Mouse (Mus musculus) hindbrain, embryonic 11.5 days (tissue): ENCODE measurements at regions not wholly inside any gene's neighbourhood (a gene's known extent, or its start where the extent isn't known, plus 50 kb on each side); places are given as distances from the start of the nearest gene placed in this dataset.

Experiments used
- ATAC-seq: fragments of 200-750 bp; cut with Nextera tagmentation; 2 replicates; pipeline ENCODE4 v1.8.0; 2017; ENCODE audit warnings: mild to moderate bottlenecking, moderate TSS enrichment, moderate library complexity; ENCODE audit not compliant: low FRiP score
- DNase-seq: peaks from one replicate; pipeline ENCODE4 v3.0.0-alpha.2; 2015; ENCODE audit warnings: low spot score
- H3K27ac ChIP-seq: fragments of 300-500 bp; sonication (generic); 2 replicates; pipeline ENCODE4 v1.5.1; 2014; ENCODE audit warnings: mild to moderate bottlenecking, low read depth, low read length
- H3K27me3 ChIP-seq: fragments of 300-500 bp; sonication (generic); 2 replicates; pipeline ENCODE4 v1.6.1; 2014; ENCODE audit warnings: mild to moderate bottlenecking, low read length, moderate library complexity, mixed read lengths; ENCODE audit not compliant: control insufficient read depth, insufficient read depth
- H3K36me3 ChIP-seq: fragments of 300-500 bp; sonication (generic); 2 replicates; pipeline ENCODE4 v1.6.1; 2014; ENCODE audit warnings: mild to moderate bottlenecking, low read length, moderate library complexity, mixed read lengths; ENCODE audit not compliant: control insufficient read depth, insufficient read depth
- H3K4me1 ChIP-seq: fragments of 300-500 bp; sonication (generic); replicated peaks from 2 replicates; pipeline ENCODE4 v1.6.1; 2014; ENCODE audit warnings: low read length, mixed read lengths; ENCODE audit not compliant: control insufficient read depth, insufficient read depth
- H3K4me2 ChIP-seq: fragments of 300-500 bp; sonication (generic); replicated peaks from 2 replicates; pipeline ENCODE4 v1.6.1; 2014; ENCODE audit warnings: mild to moderate bottlenecking, low read depth, low read length
- H3K4me3 ChIP-seq: fragments of 300-500 bp; sonication (generic); 2 replicates; pipeline ENCODE4 v1.5.1; 2014; ENCODE audit warnings: low read depth, low read length
- H3K9ac ChIP-seq: fragments of 300-500 bp; sonication (generic); 2 replicates; pipeline ENCODE4 v1.6.1; 2014; ENCODE audit warnings: low read depth, low read length
- H3K9me3 ChIP-seq: fragments of 300-500 bp; sonication (generic); 2 replicates; pipeline ENCODE4 v1.6.1; 2016; ENCODE audit warnings: low read length; ENCODE audit not compliant: control insufficient read depth
- WGBS: fragments of 180-500 bp; shearing (Covaris S2); extraction: QIAGEN DNeasy Blood & Tissue Kit; methylation state at CpG from one replicate; pipeline ENCODE4 v1.1.7; 2014; 5-methylcytosine and 5-hydroxymethylcytosine counted together

- Histone ChIP-seq H3K27me3 (no peaks in the 10 kb centered on the region), H3K27ac (no peak overlapping the region), H3K4me2 (no peak overlapping the region), H3K9ac (no peak overlapping the region), H3K4me1 (no peaks in the 10 kb centered on the region), H3K4me3 (no peak overlapping the region), H3K9me3 (no peaks in the 10 kb centered on the region), H3K36me3 (no peaks in the 10 kb centered on the region)
- no peak for ATAC-seq
- DNase-seq = no peak
- 78% methylated on average over 1 of the region's 1 CpGs for WGBS
Observed at GRCm38 (mm10) chr6:7306956-7307355, 247.7 kb upstream of the Tac1 start.

GRCm38 (mm10) chr6:7313496-7313895, 241.2 kb upstream of the Tac1 start:
- H3K4me1 ChIP-seq = no peaks in the 10 kb centered on the region
- 90% methylated on average over 3 of the region's 3 CpGs for WGBS
- DNase-seq (no peak), ATAC-seq (no peak)
- H3K4me3 ChIP-seq = no peak overlapping the region
- no peak overlapping the region for H3K27ac ChIP-seq
- no peaks in the 10 kb centered on the region for H3K36me3 ChIP-seq
- no peaks in the 10 kb centered on the region for H3K9me3 ChIP-seq
- H3K27me3 ChIP-seq = no peaks in the 10 kb centered on the region
- no peak overlapping the region for H3K4me2 ChIP-seq
- no peak overlapping the region for H3K9ac ChIP-seq

GRCm38 (mm10) chr6:7326974-7327373, 227.7 kb upstream of the Tac1 start:
- Histone ChIP-seq H3K4me3 (no peak overlapping the region), H3K4me2 (no peak overlapping the region), H3K36me3 (no peaks in the 10 kb centered on the region), H3K9ac (no peak overlapping the region), H3K27me3 (no peaks in the 10 kb centered on the region), H3K27ac (no peak overlapping the region), H3K9me3 (no peaks in the 10 kb centered on the region), H3K4me1 (no peaks in the 10 kb centered on the region)
- ATAC-seq = no peak
- no peak for DNase-seq
- 56% methylated on average over 4 of the region's 4 CpGs for WGBS

- H3K4me2 ChIP-seq = no peak overlapping the region
- DNase-seq (no peak), ATAC-seq (no peak)
- no peak overlapping the region for H3K9ac ChIP-seq
- no peak overlapping the region for H3K4me3 ChIP-seq
- H3K4me1 ChIP-seq = no peaks in the 10 kb centered on the region
- no peaks in the 10 kb centered on the region for H3K36me3 ChIP-seq
- 75% methylated on average over 2 of the region's 2 CpGs for WGBS
- H3K9me3 ChIP-seq = no peaks in the 10 kb centered on the region
- no peak overlapping the region for H3K27ac ChIP-seq
- no peaks in the 10 kb centered on the region for H3K27me3 ChIP-seq
Observed at GRCm38 (mm10) chr6:7356634-7357033, 198.0 kb upstream of the Tac1 start.

- Histone ChIP-seq H3K4me1 (no peaks in the 10 kb centered on the region), H3K4me2 (no peak overlapping the region), H3K27ac (no peak overlapping the region), H3K36me3 (no peaks in the 10 kb centered on the region), H3K4me3 (no peak overlapping the region), H3K9ac (no peak overlapping the region), H3K9me3 (no peaks in the 10 kb centered on the region), H3K27me3 (no peaks in the 10 kb centered on the region)
- DNase-seq = no peak
- whole genome bisulfite sequencing = 87% methylated on average over 1 of the region's 1 CpGs
- ATAC-seq = no peak
Observed at GRCm38 (mm10) chr6:7367166-7367565, 187.5 kb upstream of the Tac1 start.

GRCm38 (mm10) chr6:7374629-7375028, 180.1 kb upstream of the Tac1 start:
- H3K27me3 ChIP-seq = no peaks in the 10 kb centered on the region
- ATAC-seq (peak; percentile 83), DNase-seq (peak; percentile 23)
- H3K9ac ChIP-seq = no peak overlapping the region
- H3K9me3 ChIP-seq = no peaks in the 10 kb centered on the region
- WGBS = 55% methylated on average over 4 of the region's 4 CpGs
- no peak overlapping the region for H3K27ac ChIP-seq
- H3K4me1 ChIP-seq = no peaks in the 10 kb centered on the region
- H3K36me3 ChIP-seq = no peaks in the 10 kb centered on the region
- no peak overlapping the region for H3K4me3 ChIP-seq
- H3K4me2 ChIP-seq = no peak overlapping the region

- H3K36me3 ChIP-seq = no peaks in the 10 kb centered on the region
- H3K27me3 ChIP-seq = no peaks in the 10 kb centered on the region
- H3K9me3 ChIP-seq = no peaks in the 10 kb centered on the region
- no peak overlapping the region for H3K9ac ChIP-seq
- no peak overlapping the region for H3K27ac ChIP-seq
- 89% methylated on average over 2 of the region's 2 CpGs for WGBS
- no peak for DNase-seq
- no peaks in the 10 kb centered on the region for H3K4me1 ChIP-seq
- H3K4me2 ChIP-seq = no peak overlapping the region
- no peak overlapping the region for H3K4me3 ChIP-seq
- ATAC-seq = no peak
Observed at GRCm38 (mm10) chr6:7375851-7376250, 178.8 kb upstream of the Tac1 start.

- no peak for DNase-seq
Observed at GRCm38 (mm10) chr6:7378651-7379050, 176.0 kb upstream of the Tac1 start.

GRCm38 (mm10) chr6:7424731-7425130, 129.9 kb upstream of the Tac1 start:
- H3K4me2 ChIP-seq = no peak overlapping the region
- H3K4me3 ChIP-seq = no peak overlapping the region
- no peak overlapping the region for H3K9ac ChIP-seq
- H3K36me3 ChIP-seq = no peaks in the 10 kb centered on the region
- H3K4me1 ChIP-seq = no peaks in the 10 kb centered on the region
- no peaks in the 10 kb centered on the region for H3K9me3 ChIP-seq
- 42% methylated on average over 2 of the region's 2 CpGs for WGBS
- ATAC-seq = no peak
- H3K27ac ChIP-seq = no peak overlapping the region
- H3K27me3 ChIP-seq = no peaks in the 10 kb centered on the region
- no peak for DNase-seq

More at GRCm38 (mm10) chr6:7378651-7379050, 176.0 kb upstream of the Tac1 start:
- WGBS = 63% methylated on average over 5 of the region's 5 CpGs
- Histone ChIP-seq H3K9me3 (no peaks in the 10 kb centered on the region), H3K27me3 (no peaks in the 10 kb centered on the region), H3K4me3 (no peak overlapping the region), H3K27ac (no peak overlapping the region), H3K9ac (no peak overlapping the region), H3K4me1 (no peaks in the 10 kb centered on the region), H3K36me3 (no peaks in the 10 kb centered on the region), H3K4me2 (no peak overlapping the region)
- ATAC-seq = no peak
